Mouse (Mus musculus) splenic B cell, adult 2 months (primary cell): ENCODE measurements around the gene Dync1i1.

Experiments
- DNase-seq: peaks from one replicate; pipeline ENCODE4 v3.0.0-alpha.2; 2011; ENCODE audit warnings: low read depth, low spot score
- H3K27me3 ChIP-seq: 2 replicates; pipeline ENCODE4 v1.6.1; 2012; ENCODE audit warnings: mild to moderate bottlenecking, low read length, moderate library complexity, mixed read lengths; ENCODE audit not compliant: control insufficient read depth, poor library complexity, insufficient read depth, severe bottlenecking
- H3K36me3 ChIP-seq: 2 replicates; pipeline ENCODE4 v1.6.1; 2012; ENCODE audit warnings: mild to moderate bottlenecking, low read length, moderate library complexity, mixed read lengths; ENCODE audit not compliant: control insufficient read depth, poor library complexity, insufficient read depth, severe bottlenecking

Dync1i1 gene

DNA sequence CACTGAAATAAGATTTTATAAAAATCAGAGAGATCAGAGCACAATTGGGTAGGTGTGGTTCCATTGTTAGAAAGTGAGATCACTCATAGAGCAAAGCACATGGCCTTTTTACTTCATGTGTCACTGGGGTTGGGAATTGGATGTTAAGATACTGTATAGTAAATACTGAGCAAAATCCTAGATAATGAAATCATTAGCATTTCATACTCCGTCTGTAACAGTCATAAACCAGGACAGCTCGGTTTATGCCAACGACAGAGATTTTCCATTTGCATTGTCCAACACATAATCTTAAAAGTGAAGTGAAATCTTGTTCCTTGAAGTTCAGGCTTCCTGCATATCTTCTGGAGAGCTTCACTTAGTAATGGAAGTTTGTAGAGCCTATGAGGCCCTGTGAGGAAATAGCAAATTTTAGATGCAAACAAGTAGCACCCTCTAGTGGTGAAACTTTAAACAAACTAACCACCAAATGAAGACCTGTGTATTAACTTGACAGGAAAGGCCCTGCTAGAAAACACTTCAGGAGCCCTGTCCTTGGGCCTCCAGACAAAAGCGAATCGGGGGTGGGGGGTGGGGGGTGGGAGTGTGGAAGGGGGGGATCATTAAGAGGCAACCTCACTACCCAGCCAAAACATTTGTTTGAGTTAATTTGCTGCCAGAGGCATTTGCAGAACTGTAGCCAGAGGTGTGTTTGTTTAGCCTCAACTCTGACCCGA, 76.8 kb downstream of the Dync1i1 start:
- H3K27me3 ChIP-seq, result no peaks in the 10 kb centered on the region
- no peaks in the 10 kb centered on the region for H3K36me3 ChIP-seq
- DNase-seq, result no peak

DNA sequence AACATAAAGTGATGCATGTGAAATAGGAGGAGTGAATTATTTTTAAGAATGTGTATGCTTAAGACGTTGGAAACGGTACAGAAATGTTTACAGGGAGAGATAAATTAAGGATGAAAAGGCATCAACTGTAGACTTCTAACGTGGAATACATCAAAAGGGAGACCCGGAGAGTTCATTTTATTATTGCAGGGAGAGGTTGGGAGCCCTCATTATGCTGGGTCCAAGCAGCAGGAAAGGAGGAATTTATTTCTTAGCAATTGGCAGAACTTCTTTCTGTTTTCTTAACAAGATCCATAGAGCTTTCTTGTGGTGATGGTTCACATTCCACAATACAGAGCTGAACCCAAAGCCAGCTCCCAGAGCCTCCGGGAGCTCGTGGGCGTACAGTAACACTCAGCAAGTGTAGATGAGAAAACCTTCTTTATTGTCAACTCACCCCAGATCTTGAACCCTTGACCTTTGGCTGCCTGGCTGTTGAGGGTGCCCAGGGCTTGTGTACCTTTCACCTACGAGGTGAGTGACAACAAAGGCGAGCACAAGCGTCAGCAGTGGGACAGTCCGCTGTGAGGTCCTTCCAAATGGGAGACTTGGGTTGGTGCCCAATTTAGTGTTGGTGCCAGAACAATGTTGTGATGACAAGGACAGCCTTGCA, 77.5 kb downstream of the Dync1i1 start:
- DNase-seq, result no peak
- Histone ChIP-seq H3K36me3 (no peaks in the 10 kb centered on the region), H3K27me3 (no peaks in the 10 kb centered on the region)

DNA sequence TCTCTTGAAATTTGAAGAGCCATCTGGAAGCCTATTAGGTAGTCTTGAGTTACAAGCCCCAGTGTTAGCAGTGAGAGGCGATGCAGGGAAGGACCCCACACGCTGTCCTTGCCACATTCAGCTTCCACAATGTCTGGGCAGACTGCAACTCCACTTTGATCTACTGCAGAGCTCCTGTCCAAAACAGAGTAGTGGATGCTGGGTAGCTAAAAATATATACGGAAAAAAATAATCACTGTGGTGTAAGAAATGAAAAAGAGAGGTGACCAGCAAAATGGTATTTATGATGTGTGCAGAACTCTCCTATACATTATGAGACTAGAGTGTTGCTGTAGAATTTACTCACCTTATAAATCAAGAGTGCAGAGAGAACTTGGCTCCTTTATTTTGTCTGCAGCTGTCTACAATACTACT, 82.6 kb downstream of the Dync1i1 start:
- Histone ChIP-seq H3K27me3 (no peaks in the 10 kb centered on the region), H3K36me3 (no peaks in the 10 kb centered on the region)
- no peak for DNase-seq

DNA sequence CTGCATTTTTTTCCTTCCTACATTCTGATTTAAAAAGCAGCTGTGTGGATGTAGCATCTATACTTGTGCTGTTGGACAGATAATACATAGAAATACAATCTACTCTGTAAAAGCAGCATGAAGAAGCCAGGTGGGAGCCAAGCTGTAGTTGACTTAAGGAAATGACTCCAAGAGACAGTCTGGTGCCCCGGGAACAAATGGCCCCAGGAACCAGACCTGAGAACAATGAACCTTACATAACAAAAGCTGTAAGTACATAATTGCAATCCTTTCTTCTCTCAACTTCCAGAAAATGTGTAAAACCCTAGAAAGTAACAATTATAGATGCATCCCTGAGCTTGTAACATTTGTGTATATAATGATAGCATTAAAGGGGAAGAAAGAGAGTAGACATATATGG, 86.6 kb downstream of the Dync1i1 start:
- Histone ChIP-seq H3K27me3 (no peaks in the 10 kb centered on the region), H3K36me3 (no peaks in the 10 kb centered on the region)
- no peak for DNase-seq

DNA sequence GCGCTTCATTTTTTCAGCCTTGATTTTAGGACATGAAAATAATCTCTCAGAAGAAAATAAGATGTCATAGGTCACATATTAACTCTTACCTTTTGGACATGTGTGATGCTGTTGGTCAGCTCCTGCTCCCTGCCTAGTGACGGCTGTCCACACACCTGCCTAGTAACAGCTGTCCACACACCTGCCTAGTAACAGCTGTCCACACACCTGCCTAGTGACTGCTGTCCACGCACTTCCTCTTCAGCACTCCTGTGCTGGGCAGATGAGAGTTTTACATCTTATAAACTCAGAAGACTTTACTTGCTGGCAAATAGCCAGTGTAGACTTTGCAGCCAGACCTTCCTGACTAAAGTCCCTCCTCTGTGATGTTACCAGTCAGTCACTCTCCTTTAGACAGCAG, 94.2 kb downstream of the Dync1i1 start:
- H3K36me3 ChIP-seq, result no peaks in the 10 kb centered on the region
- no peak for DNase-seq
- H3K27me3 ChIP-seq, result no peaks in the 10 kb centered on the region

DNA sequence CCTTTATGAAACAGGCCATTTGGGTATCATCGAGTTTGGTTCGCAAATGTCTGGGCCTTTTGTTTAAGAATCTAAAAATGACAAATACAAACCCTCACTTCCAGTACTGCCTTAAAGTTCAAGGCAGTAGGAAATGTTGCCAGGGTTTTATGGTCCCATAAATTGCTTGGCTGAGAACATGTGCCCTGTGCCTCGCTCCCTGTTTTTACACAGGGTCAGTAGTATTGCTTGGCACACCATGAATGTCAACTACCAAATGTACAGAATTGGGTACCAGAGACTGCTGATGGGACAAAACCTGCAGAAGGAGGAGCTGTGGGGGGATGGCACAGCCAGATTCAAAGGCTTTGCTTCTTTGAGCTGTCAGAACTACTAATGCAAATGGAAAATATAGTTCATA, 100.0 kb downstream of the Dync1i1 start:
- Histone ChIP-seq H3K27me3 (no peaks in the 10 kb centered on the region), H3K36me3 (no peaks in the 10 kb centered on the region)
- DNase-seq, result no peak

DNA sequence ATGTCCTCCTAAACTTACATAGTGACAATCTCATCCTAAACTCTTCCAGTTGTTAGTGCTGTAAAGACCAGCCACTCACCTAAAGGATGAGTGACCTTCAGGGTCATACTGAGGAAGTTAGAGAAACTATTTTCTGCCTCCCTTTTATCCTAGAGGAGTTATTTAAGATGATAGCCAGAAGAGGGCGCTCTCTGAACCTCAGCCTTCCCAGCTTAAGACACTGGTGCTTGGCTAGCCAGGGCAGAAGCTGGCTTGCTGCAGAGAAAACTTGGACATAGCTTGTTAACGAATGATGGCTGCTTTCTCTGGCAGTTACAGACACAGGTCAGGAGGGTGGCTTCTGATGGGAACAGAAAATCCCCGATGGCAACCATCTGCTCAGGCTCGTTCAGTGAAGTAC, 101.6 kb downstream of the Dync1i1 start:
- Histone ChIP-seq H3K27me3 (no peaks in the 10 kb centered on the region), H3K36me3 (no peaks in the 10 kb centered on the region)
- no peak for DNase-seq

DNA sequence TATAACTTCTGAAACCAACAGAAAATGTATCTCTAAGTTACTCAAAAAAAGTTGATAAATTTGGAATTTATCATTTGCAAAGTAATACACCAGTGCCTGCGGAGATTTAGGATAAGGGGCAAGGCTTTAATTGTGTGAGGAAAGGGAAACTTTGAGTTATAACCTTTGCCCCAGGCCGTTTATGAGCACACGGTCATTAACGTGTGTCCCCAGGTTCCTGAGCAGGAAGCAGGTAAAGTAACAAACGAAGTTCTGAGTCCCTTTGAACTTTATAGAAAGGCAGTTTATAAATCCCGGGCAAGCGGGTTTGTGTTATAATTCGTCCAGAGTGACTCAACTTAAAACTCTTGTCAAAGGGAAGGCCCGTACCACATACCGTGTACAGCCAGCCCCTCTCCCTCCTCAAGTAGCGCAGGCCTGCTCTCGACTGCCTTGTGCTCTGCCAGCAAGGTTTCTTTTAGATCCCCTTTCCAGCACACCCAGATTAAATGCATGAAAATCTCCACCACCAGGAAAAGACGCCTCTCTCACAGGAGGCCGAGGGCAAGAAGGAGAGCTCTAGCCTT, 103.1 kb downstream of the Dync1i1 start:
- DNase-seq, result no peak
- no peaks in the 10 kb centered on the region for H3K27me3 ChIP-seq
- no peaks in the 10 kb centered on the region for H3K36me3 ChIP-seq

DNA sequence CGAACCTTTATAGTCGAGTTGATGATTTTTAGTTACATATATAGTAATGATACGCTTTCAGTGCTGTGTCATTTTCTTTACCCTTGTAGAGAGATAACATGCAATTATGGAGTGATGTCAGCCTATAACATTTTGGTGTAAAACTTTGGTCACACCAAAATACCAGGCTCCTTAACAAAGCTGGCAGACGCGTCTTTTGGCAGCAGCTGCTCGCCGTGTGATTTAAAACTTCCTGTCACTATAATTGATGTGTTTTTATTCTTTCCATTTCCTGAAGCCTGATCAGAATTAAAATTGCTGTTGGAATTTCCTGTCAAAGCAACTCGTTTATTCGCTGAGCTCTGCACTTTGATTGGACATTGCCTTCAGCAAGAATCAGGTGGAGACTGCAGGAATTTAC, 103.7 kb downstream of the Dync1i1 start:
- no peak for DNase-seq
- Histone ChIP-seq H3K27me3 (no peaks in the 10 kb centered on the region), H3K36me3 (no peaks in the 10 kb centered on the region)

DNA sequence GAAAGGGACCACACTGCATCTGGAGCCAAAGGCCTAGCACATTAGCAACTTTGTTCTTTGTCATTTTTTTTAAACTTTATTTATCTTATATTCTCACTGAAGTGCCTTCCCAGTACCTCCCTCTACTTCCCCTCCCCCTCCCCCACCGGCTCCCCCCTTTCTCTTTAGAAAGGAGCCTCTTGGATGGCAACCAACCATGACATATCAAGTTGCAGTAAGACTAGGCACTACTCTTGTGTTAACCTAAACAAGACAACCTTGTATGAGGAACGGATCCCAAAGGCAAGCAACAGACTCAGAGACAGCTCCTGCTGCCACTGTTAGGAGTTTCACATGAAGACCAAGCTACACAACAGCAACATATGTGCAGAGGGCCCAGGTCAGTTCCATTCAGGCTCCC, 105.3 kb downstream of the Dync1i1 start:
- H3K36me3 ChIP-seq, result no peaks in the 10 kb centered on the region

DNA sequence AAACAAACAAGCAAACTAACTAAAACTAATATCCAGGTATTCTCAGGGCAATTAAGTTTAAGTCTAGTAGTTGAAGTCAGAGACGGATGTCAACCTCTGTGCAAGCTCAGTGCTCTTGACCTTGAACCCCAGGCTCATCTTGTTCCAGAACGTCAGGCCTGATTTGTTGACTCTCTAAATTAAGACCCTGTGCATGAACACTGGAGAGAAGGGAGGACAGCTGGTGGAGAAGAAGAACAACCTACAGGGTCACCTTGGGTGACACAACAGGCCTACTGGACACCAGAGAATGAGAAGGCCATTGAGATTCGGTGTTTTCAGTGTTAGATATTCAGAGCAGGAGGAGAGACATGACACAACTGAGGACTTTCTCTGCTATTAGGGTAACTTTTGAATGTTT, 105.8 kb downstream of the Dync1i1 start:
- Histone ChIP-seq H3K36me3 (no peaks in the 10 kb centered on the region), H3K27me3 (no peaks in the 10 kb centered on the region)

More for the DNA sequence above, 105.3 kb downstream of the Dync1i1 start:
- H3K27me3 ChIP-seq, result no peaks in the 10 kb centered on the region
- DNase-seq, result no peak

DNA sequence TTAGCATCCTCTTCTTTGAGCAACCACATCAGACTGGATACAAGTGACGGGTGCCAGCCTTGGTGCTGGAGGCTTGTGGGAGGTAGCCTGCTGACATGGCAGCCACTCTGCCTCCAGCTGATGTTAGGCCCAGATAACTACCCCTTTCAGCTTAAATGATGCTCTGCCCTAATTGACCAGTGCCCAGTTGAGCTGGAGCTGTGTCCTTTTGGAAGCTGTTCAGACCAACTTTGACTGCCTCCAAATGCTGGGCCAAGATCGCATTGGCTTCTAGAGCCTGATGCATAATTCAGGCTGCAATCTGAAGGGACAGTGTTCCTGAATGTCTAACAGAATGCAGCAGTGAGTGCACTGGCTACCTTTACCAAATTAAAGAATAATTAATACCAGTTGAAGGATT, 107.4 kb downstream of the Dync1i1 start:
- DNase-seq, result no peak
- Histone ChIP-seq H3K27me3 (no peaks in the 10 kb centered on the region), H3K36me3 (no peaks in the 10 kb centered on the region)

More for the DNA sequence above, 105.8 kb downstream of the Dync1i1 start:
- DNase-seq, result no peak

DNA sequence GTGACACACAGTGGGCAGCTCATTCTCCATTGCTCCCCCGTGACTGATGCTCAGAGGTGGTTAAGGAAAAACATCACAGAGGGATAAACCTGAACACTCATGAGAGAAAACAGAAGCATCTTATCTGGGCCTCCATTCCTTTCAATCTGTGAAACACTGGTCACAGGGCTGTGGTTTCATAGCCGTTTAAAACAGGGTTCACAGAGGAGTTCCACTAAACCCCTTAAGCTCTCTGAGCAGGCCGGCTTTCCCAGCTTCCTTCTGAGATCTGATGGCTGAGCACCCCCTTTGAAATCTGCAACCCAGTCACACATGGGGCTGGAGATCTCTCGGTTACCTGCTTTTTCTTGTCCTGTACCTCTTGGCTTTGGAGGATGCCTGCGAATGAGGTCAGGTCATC, 117.0 kb downstream of the Dync1i1 start:
- Histone ChIP-seq H3K36me3 (no peaks in the 10 kb centered on the region), H3K27me3 (no peaks in the 10 kb centered on the region)
- no peak for DNase-seq

DNA sequence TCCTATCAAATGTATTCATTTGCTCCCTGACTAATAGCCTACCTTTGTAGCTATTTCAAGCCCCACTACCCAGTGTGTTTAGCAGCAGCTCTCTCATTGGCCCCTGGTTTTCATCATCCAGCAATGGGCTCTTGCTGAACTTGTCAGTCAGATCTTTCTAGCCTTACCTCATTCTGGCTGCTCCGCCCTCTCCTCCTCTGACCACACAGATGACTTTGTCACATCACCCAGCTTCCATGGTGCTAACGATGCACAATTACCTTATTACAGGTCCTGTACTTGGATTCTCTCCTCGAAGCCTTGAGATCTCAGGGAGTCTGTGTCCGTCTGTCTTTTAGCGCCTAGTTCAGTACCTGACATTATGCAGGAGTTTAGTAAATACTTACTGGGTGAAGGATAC, 120.7 kb downstream of the Dync1i1 start:
- DNase-seq, result no peak
- Histone ChIP-seq H3K36me3 (no peaks in the 10 kb centered on the region), H3K27me3 (no peaks in the 10 kb centered on the region)

DNA sequence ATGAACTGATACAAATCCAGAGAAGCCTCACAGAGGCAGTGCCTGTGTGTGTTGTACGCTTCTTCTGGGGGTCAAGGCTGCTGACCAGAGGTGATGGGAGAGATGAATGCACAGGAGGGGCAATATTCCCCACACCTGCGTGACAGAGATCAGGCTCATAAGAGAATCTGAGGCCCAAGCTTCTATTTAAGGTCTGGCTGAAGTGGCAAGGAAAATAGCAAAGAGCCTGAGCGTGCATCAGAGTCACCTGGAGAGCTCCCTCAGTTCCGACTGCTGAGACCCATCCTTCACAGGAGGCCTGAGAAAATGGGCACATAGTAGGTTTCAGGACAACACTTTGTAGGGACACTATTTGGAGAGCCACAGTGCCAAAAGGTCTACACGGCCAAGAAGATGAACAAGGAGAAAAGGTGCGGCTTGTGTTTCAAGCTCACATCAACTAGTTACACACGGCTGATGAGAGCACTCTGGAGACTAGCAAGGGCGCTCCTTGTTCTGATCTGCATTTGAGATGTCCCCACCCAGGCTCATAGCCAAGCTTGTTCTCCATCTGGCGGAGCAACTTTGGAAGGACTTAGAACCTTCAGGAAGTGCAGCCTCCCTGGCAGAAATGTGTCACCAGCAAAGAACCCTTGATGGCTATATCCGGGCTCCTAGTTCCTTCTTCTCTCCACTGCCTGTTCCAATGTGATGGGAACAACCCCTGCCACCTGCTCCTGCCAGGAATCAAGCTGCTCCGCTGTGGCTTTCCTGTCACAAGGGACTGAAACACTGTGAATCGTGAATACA, 128.8 kb downstream of the Dync1i1 start:
- DNase-seq, result no peak
- Histone ChIP-seq H3K27me3 (no peaks in the 10 kb centered on the region), H3K36me3 (no peaks in the 10 kb centered on the region)
